In genomic region chr13:46043016-46043415, GRCm38 (mm10) we compare ENCODE assay signal across 9 mouse cellular contexts.
DNase-seq lines count a peak whose midpoint lies in the region; ATAC-seq and TF ChIP-seq lines count a peak whose summit lies in the region.
"Had no signal": no experiment of that assay in that cellular context is flagged by ENCODE, and none has a peak within 500 bp of the region (broad histone marks: within the 10 kb centered on the region; RNA-seq: fewer than 3 reads in every experiment).

No protein-coding gene starts in this region.

- no peak for TF ChIP-seq EP300 in CH12.LX (IDR thresholded peaks at IDR 0.05; ENCODE audit: low read length)

- TF ChIP-seq CTCF in hindbrain, postnatal 0 days (IDR thresholded peaks at IDR 0.05; ENCODE audit: low read depth), result no peak
- no peak for TF ChIP-seq CTCF in CH12.LX (conservative IDR thresholded peaks at IDR 0.05 in 1 of 2, IDR thresholded peaks at IDR 0.05 in 1 of 2; ENCODE audit: low read depth in 2 of 2, low read length in 2 of 2)
- TF ChIP-seq CTCF in spleen, adult 2 months (IDR thresholded peaks at IDR 0.05; ENCODE audit: extremely low read depth, insufficient read depth, insufficient read length, insufficient replicate concordance), result no peak
- no peak for TF ChIP-seq CTCF in cerebellum, adult 2 months (IDR thresholded peaks at IDR 0.05; ENCODE audit: borderline replicate concordance, insufficient read depth, low read depth, low read length)

- H3K27me3 ChIP-seq in hindbrain, postnatal 0 days (ENCODE audit: insufficient read depth, low read length), result no peaks in the 10 kb centered on the region
- H3K27me3 ChIP-seq in hindbrain, embryonic 14.5 days (ENCODE audit: control insufficient read depth, insufficient read depth, low read length), result no peaks in the 10 kb centered on the region
- H3K27me3 ChIP-seq in CH12.LX (replicated peaks), result no peaks in the 10 kb centered on the region
- H3K27me3 ChIP-seq in heart, embryonic 10.5 days (ENCODE audit: insufficient read depth, poor library complexity, severe bottlenecking), result no peaks in the 10 kb centered on the region
- H3K27me3 ChIP-seq in spleen, adult 2 months (ENCODE audit: control insufficient read depth, insufficient read depth, low read length), result no peaks in the 10 kb centered on the region
- H3K27me3 ChIP-seq in midbrain, embryonic 10.5 days (ENCODE audit: low read depth, poor library complexity, severe bottlenecking), result no peaks in the 10 kb centered on the region
- H3K27me3 ChIP-seq in cerebellum, adult 2 months (ENCODE audit: control insufficient read depth, insufficient read depth, low read length), result no peaks in the 10 kb centered on the region
- H3K27me3 ChIP-seq: limb, embryonic 13.5 days had no signal

- H3K4me3 ChIP-seq in hindbrain, postnatal 0 days (ENCODE audit: low read length), result no peak overlapping the region
- H3K4me3 ChIP-seq in hindbrain, embryonic 14.5 days (replicated peaks; ENCODE audit: low read length), result no peak overlapping the region
- no peak overlapping the region for H3K4me3 ChIP-seq in CH12.LX (replicated peaks in 1 of 3; ENCODE audit: low read depth in 2 of 3, low read length in 2 of 3, poor library complexity in 1 of 3)
- no peak overlapping the region for H3K4me3 ChIP-seq in heart, embryonic 10.5 days
- peak overlapping the region; percentile 5; the same call in 1 of the 2 replicates for H3K4me3 ChIP-seq in spleen, adult 2 months (ENCODE audit: extremely low read depth, insufficient read depth, insufficient read length)
- no peak overlapping the region for H3K4me3 ChIP-seq in midbrain, embryonic 10.5 days
- no peak overlapping the region for H3K4me3 ChIP-seq in cerebellum, adult 2 months (replicated peaks; ENCODE audit: insufficient read depth, low read depth, low read length)
- H3K4me3 ChIP-seq: limb, embryonic 13.5 days had no signal

- peak overlapping the region; percentile 27; the same call in 1 of the 2 replicates for H3K4me2 ChIP-seq in hindbrain, postnatal 0 days (ENCODE audit: low read depth, low read length)
- no peak overlapping the region for H3K4me2 ChIP-seq in hindbrain, embryonic 14.5 days (replicated peaks)
- H3K4me2 ChIP-seq in CH12.LX (ENCODE audit: insufficient read depth, low read depth, poor library complexity, severe bottlenecking), result peak overlapping the region; percentile 9; the same call in 1 of the 2 replicates
- H3K4me2 ChIP-seq: limb, embryonic 13.5 days had no signal

- peaks cover 21% of the 10 kb centered on the region for H3K4me1 ChIP-seq in hindbrain, postnatal 0 days (ENCODE audit: insufficient read depth, low read length)
- no peaks in the 10 kb centered on the region for H3K4me1 ChIP-seq in hindbrain, embryonic 14.5 days (replicated peaks; ENCODE audit: control insufficient read depth, insufficient read depth, low read length)
- peaks cover 12 to 15% of the 10 kb centered on the region in 2 experiments for H3K4me1 ChIP-seq in CH12.LX (ENCODE audit: control insufficient read depth in 1 of 2, insufficient read depth in 2 of 2)
- peaks cover 4% of the 10 kb centered on the region; the same call in 1 of the 2 replicates for H3K4me1 ChIP-seq in heart, embryonic 10.5 days
- peaks cover 6% of the 10 kb centered on the region; the same call in 1 of the 2 replicates for H3K4me1 ChIP-seq in spleen, adult 2 months (ENCODE audit: control insufficient read depth, insufficient read depth, insufficient read length)
- peaks cover 42% of the 10 kb centered on the region for H3K4me1 ChIP-seq in midbrain, embryonic 10.5 days
- no peaks in the 10 kb centered on the region for H3K4me1 ChIP-seq in cerebellum, adult 2 months (ENCODE audit: control insufficient read depth, insufficient read depth, low read length)
- H3K4me1 ChIP-seq: limb, embryonic 13.5 days had no signal

- no peak overlapping the region for H3K9ac ChIP-seq in hindbrain, postnatal 0 days (replicated peaks; ENCODE audit: low read length)
- no peak overlapping the region for H3K9ac ChIP-seq in hindbrain, embryonic 14.5 days
- H3K9ac ChIP-seq in CH12.LX (ENCODE audit: insufficient read depth, low read depth), result no peak overlapping the region; the same call in 1 of the 2 replicates
- H3K9ac ChIP-seq: limb, embryonic 13.5 days had no signal

- H3K27ac ChIP-seq in hindbrain, postnatal 0 days, result no peak overlapping the region
- H3K27ac ChIP-seq in hindbrain, embryonic 14.5 days, result no peak overlapping the region
- H3K27ac ChIP-seq in CH12.LX (ENCODE audit: insufficient read depth, low read depth), result no peak overlapping the region
- H3K27ac ChIP-seq in heart, embryonic 10.5 days, result peak overlapping the region; percentile 67
- H3K27ac ChIP-seq in spleen, adult 2 months (ENCODE audit: insufficient read depth, low read length), result peak overlapping the region; percentile 44; the same call in 1 of the 2 replicates
- no peak overlapping the region for H3K27ac ChIP-seq in midbrain, embryonic 10.5 days (replicated peaks)
- no peak overlapping the region for H3K27ac ChIP-seq in cerebellum, adult 2 months (ENCODE audit: insufficient read depth, low read length)
- H3K27ac ChIP-seq: limb, embryonic 13.5 days had no signal

- intact Hi-C loops in left cerebral cortex, postnatal 36 days (cut with DNase I), result loop anchor here (5.0 kb wide), 2 partner anchors 49 to 76 kb away; partner anchors contain the start of gene Atxn1

- in situ Hi-C loops in CH12.LX (cut with MboI; ENCODE audit: low pct_ligation_motif_present, low pct_unique_long_range_greater_than_20kb, low sequenced_read_pairs), result no loop called here

- no peak for DNase-seq in hindbrain, postnatal 0 days (ENCODE audit: low spot score)
- no peak for DNase-seq in hindbrain, embryonic 14.5 days (ENCODE audit: low spot score)
- peak; percentile 42 for DNase-seq in CH12.LX (ENCODE audit: extremely low read depth)
- DNase-seq in heart, embryonic 10.5 days (ENCODE audit: low spot score), result no peak
- DNase-seq in left cerebral cortex, postnatal 36 days (ENCODE audit: low spot score in 2 of 2), result peak; percentile 44 to 65
- DNase-seq in spleen, adult 2 months (ENCODE audit: low read depth in 1 of 2, low spot score in 2 of 2), result peak; percentile 70 to 83
- no peak for DNase-seq in midbrain, embryonic 10.5 days (ENCODE audit: low spot score)
- DNase-seq in cerebellum, adult 2 months, result no peak

- no peaks in the 10 kb centered on the region for H3K9me3 ChIP-seq in hindbrain, postnatal 0 days (ENCODE audit: low read length)
- no peaks in the 10 kb centered on the region for H3K9me3 ChIP-seq in hindbrain, embryonic 14.5 days (ENCODE audit: control insufficient read depth, low read length)
- no peaks in the 10 kb centered on the region for H3K9me3 ChIP-seq in CH12.LX (replicated peaks; ENCODE audit: low read length)
- H3K9me3 ChIP-seq in heart, embryonic 10.5 days, result no peaks in the 10 kb centered on the region
- H3K9me3 ChIP-seq in midbrain, embryonic 10.5 days (replicated peaks), result no peaks in the 10 kb centered on the region
- H3K9me3 ChIP-seq: limb, embryonic 13.5 days had no signal

- peak; percentile 41; the same call in 1 of the 2 replicates for ATAC-seq in hindbrain, postnatal 0 days
- no peak for ATAC-seq in hindbrain, embryonic 14.5 days (ENCODE audit: low FRiP score)

- no peak for TF ChIP-seq RAD21 in CH12.LX (IDR thresholded peaks at IDR 0.05; ENCODE audit: low read depth, low read length)

- dilution Hi-C loops in CH12.LX (cut with MboI; ENCODE audit: extremely low pct_ligation_motif_present, extremely low pct_unique_long_range_greater_than_20kb, low sequenced_read_pairs), result no loop called here

- WGBS in hindbrain, postnatal 0 days, result 31% methylated on average over 10 of the region's 10 CpGs
- WGBS in hindbrain, embryonic 14.5 days, result 50% methylated on average over 10 of the region's 10 CpGs
- 50% methylated on average over 10 of the region's 10 CpGs for WGBS in heart, embryonic 10.5 days
- WGBS in spleen, adult 2 months, result 4% methylated on average over 10 of the region's 10 CpGs
- WGBS in midbrain, embryonic 10.5 days, result 60% methylated on average over 10 of the region's 10 CpGs
- 23% methylated on average over 10 of the region's 10 CpGs for WGBS in cerebellum, adult 2 months

- TF ChIP-seq POLR2A in CH12.LX (IDR thresholded peaks at IDR 0.05; ENCODE audit: low read depth, low read length), result no peak
- TF ChIP-seq POLR2A in spleen, adult 2 months (IDR thresholded peaks at IDR 0.05; ENCODE audit: low read depth, low read length), result no peak; the same call in 1 of the 2 replicates
- TF ChIP-seq POLR2A in cerebellum, adult 2 months (IDR thresholded peaks at IDR 0.05; ENCODE audit: borderline replicate concordance, insufficient read depth, low read length), result no peak

- H3K36me3 ChIP-seq in hindbrain, postnatal 0 days (ENCODE audit: insufficient read depth, low read length), result no peaks in the 10 kb centered on the region
- no peaks in the 10 kb centered on the region for H3K36me3 ChIP-seq in hindbrain, embryonic 14.5 days (replicated peaks; ENCODE audit: control insufficient read depth, insufficient read depth)
- no peaks in the 10 kb centered on the region for H3K36me3 ChIP-seq in CH12.LX (replicated peaks in 1 of 2; ENCODE audit: control insufficient read depth in 1 of 2, insufficient read depth in 1 of 2, low read length in 1 of 2)
- H3K36me3 ChIP-seq in heart, embryonic 10.5 days, result no peaks in the 10 kb centered on the region
- H3K36me3 ChIP-seq in spleen, adult 2 months (ENCODE audit: control insufficient read depth, insufficient read depth, low read length), result no peaks in the 10 kb centered on the region
- H3K36me3 ChIP-seq in midbrain, embryonic 10.5 days, result no peaks in the 10 kb centered on the region
- H3K36me3 ChIP-seq: limb, embryonic 13.5 days had no signal

- H3K79me2 ChIP-seq in CH12.LX (replicated peaks; ENCODE audit: control insufficient read depth, extremely low read depth, insufficient read depth, poor library complexity, severe bottlenecking), result no peaks in the 10 kb centered on the region

TF ChIP-seq in CH12.LX, 34 proteins besides CTCF, POLR2A, EP300 and RAD21:
- TF ChIP-seq UBTF (IDR thresholded peaks at IDR 0.05; ENCODE audit: low read depth, low read length) (no peak), ELF1 (IDR thresholded peaks at IDR 0.05; ENCODE audit: low read depth, low read length) (peak; percentile 55; the same call in 1 of the 2 replicates)

Comparison
In these comparisons a context has a peak if more than half of its experiments do, and no peak if none do; other contexts are left out.
1. DNase-seq: peak in CH12.LX (single experiment), left cerebral cortex, postnatal 36 days (2 of 2) and spleen, adult 2 months (2 of 2); none in hindbrain, postnatal 0 days (single experiment), hindbrain, embryonic 14.5 days (single experiment), heart, embryonic 10.5 days (single experiment), midbrain, embryonic 10.5 days (single experiment) and cerebellum, adult 2 months (0 of 2).
2. H3K27ac ChIP-seq: peak in heart, embryonic 10.5 days (single experiment) and spleen, adult 2 months (single experiment); none in hindbrain, postnatal 0 days (single experiment), hindbrain, embryonic 14.5 days (single experiment), CH12.LX (single experiment), midbrain, embryonic 10.5 days (single experiment) and cerebellum, adult 2 months (single experiment).